In the genomic region with DNA sequence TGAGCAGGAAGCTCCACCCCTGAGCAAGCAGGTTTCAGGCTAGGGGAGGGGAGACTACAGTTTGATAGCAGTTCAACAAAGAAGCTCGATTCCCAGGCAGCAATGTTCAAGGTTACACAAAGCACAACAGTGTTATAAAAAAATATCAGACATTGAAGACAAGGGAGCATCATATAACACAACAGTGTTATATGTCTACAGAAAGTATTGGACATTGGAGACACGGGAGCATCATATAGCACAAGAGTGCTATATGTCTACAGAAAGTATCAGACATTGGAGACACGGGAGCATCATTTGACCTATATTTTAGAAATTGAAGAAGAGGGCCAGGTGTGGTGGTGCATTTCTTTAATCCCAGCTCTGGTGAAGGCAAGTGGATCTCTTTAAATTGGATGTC, we compare ENCODE assay signal across 29 mouse cellular contexts. TPM values are rescaled to one million over a fixed set of nuclear protein-coding genes. Genes with fewer than 3 reads are reported as not detected.
A peak's percentile ranks its signal among the peaks of the same experiment; 100 is the strongest.
DNase-seq lines count a peak whose midpoint lies in the region; ATAC-seq lines count a peak whose summit lies in the region.
"Had no signal": no experiment of that assay in that cellular context is flagged by ENCODE, and none has a peak within 500 bp of the region (broad histone marks: within the 10 kb centered on the region; RNA-seq: fewer than 3 reads in every experiment).

No protein-coding gene starts in this region.

- H3K27me3 ChIP-seq in liver, embryonic 12.5 days (replicated peaks), result peaks cover 65% of the 10 kb centered on the region
- H3K27me3 ChIP-seq in liver, embryonic 11.5 days (replicated peaks; ENCODE audit: control insufficient read depth, insufficient read depth, low read length), result peaks cover 48% of the 10 kb centered on the region
- peaks cover 30% of the 10 kb centered on the region for H3K27me3 ChIP-seq in intestine, embryonic 16.5 days (replicated peaks; ENCODE audit: control insufficient read depth, insufficient read depth, low read length)
- peaks cover 40% of the 10 kb centered on the region for H3K27me3 ChIP-seq in hindbrain, embryonic 16.5 days (replicated peaks; ENCODE audit: control insufficient read depth, insufficient read depth, low read length)

- no peak for ATAC-seq in liver, embryonic 12.5 days
- ATAC-seq in liver, embryonic 11.5 days (replicated peaks; ENCODE audit: low FRiP score), result no peak
- peak; percentile 57; the same call in 1 of the 2 replicates for ATAC-seq in intestine, embryonic 16.5 days
- ATAC-seq in hindbrain, embryonic 16.5 days, result no peak
- ATAC-seq: activated CD4-positive, CD25-positive, alpha-beta regulatory T cell, adult 4 months; forebrain, embryonic 13.5 days; forebrain, embryonic 16.5 days had no signal

- 0 out of 2 replicates have a peak overlapping the region, but pooled peaks have one; percentile 14 for H3K4me2 ChIP-seq in liver, embryonic 12.5 days
- H3K4me2 ChIP-seq in liver, embryonic 11.5 days, result no peak overlapping the region; the same call in 1 of the 2 replicates
- no peak overlapping the region for H3K4me2 ChIP-seq in intestine, embryonic 16.5 days (ENCODE audit: low read depth, low read length)
- no peak overlapping the region for H3K4me2 ChIP-seq in hindbrain, embryonic 16.5 days (ENCODE audit: low read length)
- H3K4me2 ChIP-seq: forebrain, embryonic 13.5 days; heart, embryonic 11.5 days; hindbrain, embryonic 12.5 days; hindbrain, embryonic 15.5 days had no signal

- H3K27ac ChIP-seq in liver, embryonic 12.5 days, result no peak overlapping the region
- no peak overlapping the region for H3K27ac ChIP-seq in liver, embryonic 11.5 days (ENCODE audit: low read depth, low read length)
- no peak overlapping the region for H3K27ac ChIP-seq in intestine, embryonic 16.5 days (ENCODE audit: low read length)
- H3K27ac ChIP-seq in hindbrain, embryonic 16.5 days (ENCODE audit: low read depth, low read length), result no peak overlapping the region
- H3K27ac ChIP-seq: forebrain, embryonic 10.5 days; forebrain, embryonic 13.5 days; heart, adult 2 months; hindbrain, embryonic 12.5 days; hindbrain, embryonic 15.5 days had no signal

- DNase-seq in liver, embryonic 11.5 days (ENCODE audit: low spot score), result no peak
- DNase-seq in testis, postnatal 10 days (ENCODE audit: low spot score), result peak; percentile 4
- no peak for DNase-seq in testis, postnatal 14 days (ENCODE audit: low spot score)
- DNase-seq in heart, adult 8-10 months (ENCODE audit: low spot score), result no peak
- DNase-seq: adrenal gland, adult 8-10 months; adrenal gland, postnatal 25 days; cerebellum, adult 11-12 months; cerebellum, adult 8-10 months; cerebellum, postnatal 14 days; gastrocnemius, postnatal 10 days; gastrocnemius, postnatal 36 days; heart, adult 2 months had no signal

- peaks cover 16% of the 10 kb centered on the region for H3K4me1 ChIP-seq in liver, embryonic 12.5 days
- H3K4me1 ChIP-seq in liver, embryonic 11.5 days (replicated peaks; ENCODE audit: control insufficient read depth, insufficient read depth, low read length), result peaks cover 4% of the 10 kb centered on the region; the same call in 1 of the 2 replicates
- peaks cover 5% of the 10 kb centered on the region for H3K4me1 ChIP-seq in intestine, embryonic 16.5 days (ENCODE audit: control insufficient read depth, insufficient read depth, low read length)
- H3K4me1 ChIP-seq in hindbrain, embryonic 16.5 days (ENCODE audit: control insufficient read depth, insufficient read depth, low read depth, low read length), result peaks cover 7% of the 10 kb centered on the region

- 43% methylated on average over 3 of the region's 3 CpGs for WGBS in liver, embryonic 12.5 days (ENCODE audit: insufficient replicate concordance)
- WGBS in liver, embryonic 11.5 days, result 49% methylated on average over 3 of the region's 3 CpGs
- WGBS in intestine, embryonic 16.5 days, result 53% methylated on average over 3 of the region's 3 CpGs
- WGBS in hindbrain, embryonic 16.5 days, result 61% methylated on average over 3 of the region's 3 CpGs

- no peak overlapping the region for H3K9ac ChIP-seq in liver, embryonic 12.5 days
- H3K9ac ChIP-seq in liver, embryonic 11.5 days (ENCODE audit: low read depth, low read length), result no peak overlapping the region
- H3K9ac ChIP-seq in intestine, embryonic 16.5 days (ENCODE audit: low read depth, low read length), result no peak overlapping the region
- no peak overlapping the region for H3K9ac ChIP-seq in hindbrain, embryonic 16.5 days (ENCODE audit: low read depth, low read length)
- H3K9ac ChIP-seq: forebrain, embryonic 13.5 days; hindbrain, embryonic 12.5 days; hindbrain, embryonic 15.5 days had no signal

- H3K4me3 ChIP-seq in liver, embryonic 12.5 days, result no peak overlapping the region
- H3K4me3 ChIP-seq in liver, embryonic 11.5 days (ENCODE audit: low read depth, low read length), result no peak overlapping the region
- no peak overlapping the region for H3K4me3 ChIP-seq in intestine, embryonic 16.5 days (ENCODE audit: low read length)
- H3K4me3 ChIP-seq in hindbrain, embryonic 16.5 days (ENCODE audit: low read length), result no peak overlapping the region
- H3K4me3 ChIP-seq: forebrain, embryonic 10.5 days; forebrain, embryonic 13.5 days; heart, adult 2 months; hindbrain, embryonic 12.5 days; hindbrain, embryonic 15.5 days had no signal

- H3K9me3 ChIP-seq in liver, embryonic 12.5 days (replicated peaks), result no peaks in the 10 kb centered on the region
- no peaks in the 10 kb centered on the region for H3K9me3 ChIP-seq in liver, embryonic 11.5 days (ENCODE audit: control insufficient read depth, low read length)
- H3K9me3 ChIP-seq in intestine, embryonic 16.5 days (ENCODE audit: control insufficient read depth, low read length), result no peaks in the 10 kb centered on the region
- H3K9me3 ChIP-seq in hindbrain, embryonic 16.5 days (ENCODE audit: control insufficient read depth, low read length), result no peaks in the 10 kb centered on the region
- H3K9me3 ChIP-seq: forebrain, embryonic 10.5 days; forebrain, embryonic 13.5 days; hindbrain, embryonic 12.5 days; hindbrain, embryonic 15.5 days had no signal

- H3K36me3 ChIP-seq in liver, embryonic 12.5 days, result no peaks in the 10 kb centered on the region
- no peaks in the 10 kb centered on the region for H3K36me3 ChIP-seq in liver, embryonic 11.5 days (ENCODE audit: control insufficient read depth, insufficient read depth, low read length)
- no peaks in the 10 kb centered on the region for H3K36me3 ChIP-seq in intestine, embryonic 16.5 days (ENCODE audit: control insufficient read depth, insufficient read depth, low read length)
- H3K36me3 ChIP-seq in hindbrain, embryonic 16.5 days (ENCODE audit: control insufficient read depth, insufficient read depth, low read length), result no peaks in the 10 kb centered on the region
- H3K36me3 ChIP-seq: forebrain, embryonic 10.5 days; hindbrain, embryonic 12.5 days; hindbrain, embryonic 15.5 days had no signal

RNA-seq across cellular contexts. Expression of a gene that starts 25.0 kb away (rescaled TPM):
- not detected in 2 replicates for polyA plus RNA-seq in liver, embryonic 12.5 days (2016; fragmentation: Nextera tagmentation; extraction: Ambion mirVana)
- polyA plus RNA-seq in liver, embryonic 11.5 days (2014; fragmentation: Nextera tagmentation; extraction: Ambion mirVana), result not detected in 2 replicates
- polyA plus RNA-seq in intestine, embryonic 16.5 days (2015; fragmentation: Nextera tagmentation; extraction: Ambion mirVana), result 0.12 and 0.21 TPM in 2 replicates
- total RNA-seq in heart, adult 8-10 months (2022), result not detected
- not detected in 2 replicates for polyA plus RNA-seq in hindbrain, embryonic 16.5 days (2015; fragmentation: Nextera tagmentation; extraction: Ambion mirVana)
- total RNA-seq: adrenal gland, adult 8-10 months; adrenal gland, postnatal 25 days; gastrocnemius, adult 18-20 months; gastrocnemius, postnatal 10 days; gastrocnemius, postnatal 36 days; granulocyte monocyte progenitor cell, adult 5-6 weeks; heart, adult 2 months; heart, postnatal 25 days; hematopoietic stem cell, adult 5-6 weeks had no signal
- polyA plus RNA-seq: brain, embryonic 14.5 days; embryonic facial prominence, embryonic 11.5 days; embryonic facial prominence, embryonic 14.5 days; forebrain, embryonic 10.5 days; forebrain, embryonic 13.5 days; forebrain, embryonic 16.5 days; heart, adult 2 months; hindbrain, embryonic 12.5 days; hindbrain, embryonic 15.5 days had no signal

RNA-seq across cellular contexts. Expression of a gene that starts 47.9 kb away (rescaled TPM):
- 0.68 and 0.98 TPM in 2 replicates for polyA plus RNA-seq in liver, embryonic 12.5 days (2016; fragmentation: Nextera tagmentation; extraction: Ambion mirVana)
- polyA plus RNA-seq in liver, embryonic 11.5 days (2014; fragmentation: Nextera tagmentation; extraction: Ambion mirVana), result 0.19 and 0.32 TPM in 2 replicates
- 0.15 and 0.37 TPM in 2 replicates for polyA plus RNA-seq in intestine, embryonic 16.5 days (2015; fragmentation: Nextera tagmentation; extraction: Ambion mirVana)
- total RNA-seq in heart, adult 8-10 months (2022), result 100 to 1,000 TPM; 271 to 333 (median 312) TPM
- 3.3 and 3.5 TPM in 2 replicates for polyA plus RNA-seq in hindbrain, embryonic 16.5 days (2015; fragmentation: Nextera tagmentation; extraction: Ambion mirVana)
- total RNA-seq: adrenal gland, postnatal 25 days; granulocyte monocyte progenitor cell, adult 5-6 weeks; hematopoietic stem cell, adult 5-6 weeks had no signal
- polyA plus RNA-seq: activated CD4-positive, CD25-positive, alpha-beta regulatory T cell, adult 4 months had no signal
